Mouse (Mus musculus): ENCODE measurements around the gene Mrpl48. TPM values are rescaled to one million over a fixed set of nuclear protein-coding genes. Genes with fewer than 3 reads are reported as not detected.

The Mrpl48 gene
- total RNA-seq (2023) = 10 to 100 TPM; 20.9 to 28.4 TPM

DNA sequence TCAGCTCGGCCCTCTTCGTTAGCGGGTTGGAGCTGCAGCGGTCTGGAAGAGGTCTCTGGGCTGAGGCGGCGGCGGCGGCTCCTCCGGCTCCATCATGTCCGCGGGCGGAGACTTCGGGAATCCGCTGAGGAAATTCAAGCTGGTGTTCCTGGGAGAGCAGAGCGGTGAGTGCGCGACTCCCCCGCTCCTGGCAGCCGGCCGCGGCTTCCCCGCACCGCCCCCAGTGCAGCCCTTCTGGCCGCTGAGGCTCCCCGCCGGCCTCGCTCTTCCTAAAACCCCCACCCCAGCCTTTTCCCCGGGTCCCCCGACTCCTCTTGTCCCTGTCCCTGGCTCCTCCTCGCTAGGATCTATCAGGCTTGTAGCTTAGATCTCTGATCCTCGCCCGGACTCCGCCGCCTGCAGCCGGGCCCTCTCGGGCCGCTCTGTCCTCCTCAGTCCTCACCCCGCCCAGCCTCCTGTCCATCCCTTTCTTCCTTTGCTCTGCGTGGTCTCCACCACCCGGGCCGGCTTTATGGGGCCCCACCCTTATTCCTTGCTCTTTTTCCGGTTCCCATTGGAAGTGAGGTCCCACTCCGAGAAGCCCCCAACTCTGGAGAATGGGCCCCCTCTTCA, at the start of gene Mrpl48:
Mrpl48 (minus strand) TSS at position 172 of the 612 bp plus-strand sequence.

DNA sequence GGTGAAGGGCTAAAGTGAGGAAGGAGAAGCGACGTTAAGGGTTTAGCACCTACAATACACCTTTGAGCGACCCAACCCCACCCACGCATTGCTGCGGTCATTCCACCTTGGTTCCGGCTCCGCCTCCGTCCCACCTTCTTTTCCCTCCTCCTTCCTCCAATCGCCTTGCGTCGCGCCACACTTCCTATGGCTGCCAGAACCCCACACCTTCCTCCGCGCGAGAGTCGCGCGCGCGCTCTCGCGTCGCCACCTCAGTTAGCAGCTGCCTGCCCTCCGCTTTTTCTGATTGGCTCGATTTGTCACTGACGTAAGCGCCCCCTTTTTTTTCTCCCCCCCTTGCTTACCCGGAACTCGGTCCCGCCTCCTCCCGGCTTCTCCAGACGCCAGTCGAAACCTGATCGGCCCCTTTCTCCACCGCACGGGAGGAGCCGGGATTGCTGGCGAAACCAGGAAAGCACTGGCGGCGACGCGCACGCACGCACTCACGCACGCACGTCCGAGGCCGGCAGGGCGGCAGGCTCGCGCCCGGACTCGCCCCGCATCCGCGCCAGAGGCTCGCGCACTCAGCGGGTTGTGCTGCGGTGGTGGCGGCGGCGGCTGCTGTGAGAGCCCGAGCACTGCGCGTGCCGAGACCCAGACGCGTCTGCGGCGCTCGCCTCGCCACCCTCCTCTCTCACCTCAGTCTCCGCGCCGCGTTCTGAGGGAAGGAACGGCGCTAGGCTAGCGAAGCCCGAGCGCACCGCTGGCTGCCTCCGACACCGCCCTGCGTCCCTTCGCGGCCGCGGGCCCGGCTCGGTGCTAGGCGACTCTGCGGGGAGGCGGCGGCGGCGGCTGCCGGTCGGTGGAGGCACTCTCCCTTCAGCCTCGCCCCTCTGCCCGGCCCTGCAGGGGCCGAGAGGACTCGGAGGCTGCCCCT, 629 bp downstream of the Mrpl48 start, which contains the start of gene Rab6a:
Rab6a (plus strand) TSS at position 197 of the 916 bp plus-strand sequence.

DNA sequence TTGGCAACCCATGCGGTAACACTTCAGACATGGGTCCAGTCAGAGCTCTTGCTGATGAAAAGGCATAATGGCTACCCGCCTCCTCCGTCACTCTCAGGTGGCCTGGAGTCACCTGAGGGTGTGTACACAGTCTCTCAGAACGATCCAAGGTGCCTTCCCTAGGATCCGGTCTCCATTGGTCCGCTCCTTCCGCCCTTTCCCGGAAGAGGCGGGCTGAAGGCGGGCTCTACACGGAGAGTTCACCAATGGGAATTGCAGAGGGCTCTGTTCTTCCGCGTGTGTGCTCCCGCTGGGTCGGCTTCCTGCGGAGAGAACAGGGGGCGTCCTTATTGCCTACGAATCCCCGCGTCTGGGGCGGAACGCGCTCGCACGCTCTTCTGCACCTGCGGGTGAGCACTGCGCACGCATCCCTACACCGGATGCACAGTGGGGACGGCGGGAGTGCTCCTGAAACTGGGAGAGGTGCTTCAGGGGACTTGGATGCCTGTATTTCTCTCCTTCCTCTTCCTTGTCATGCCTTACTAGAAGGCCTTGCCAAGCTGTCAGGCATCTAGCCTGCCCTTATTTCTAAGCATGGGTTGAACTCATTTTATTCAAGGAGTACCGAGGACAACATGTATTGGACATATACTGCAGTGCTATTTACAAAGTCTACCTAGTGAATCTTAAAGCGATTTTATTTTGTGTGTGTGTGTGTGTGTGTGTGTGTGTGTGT, 71.1 kb downstream of the Mrpl48 start, which contains the start of gene Coa4:
Coa4 (plus strand) TSS at position 268 of the 715 bp plus-strand sequence.

DNA sequence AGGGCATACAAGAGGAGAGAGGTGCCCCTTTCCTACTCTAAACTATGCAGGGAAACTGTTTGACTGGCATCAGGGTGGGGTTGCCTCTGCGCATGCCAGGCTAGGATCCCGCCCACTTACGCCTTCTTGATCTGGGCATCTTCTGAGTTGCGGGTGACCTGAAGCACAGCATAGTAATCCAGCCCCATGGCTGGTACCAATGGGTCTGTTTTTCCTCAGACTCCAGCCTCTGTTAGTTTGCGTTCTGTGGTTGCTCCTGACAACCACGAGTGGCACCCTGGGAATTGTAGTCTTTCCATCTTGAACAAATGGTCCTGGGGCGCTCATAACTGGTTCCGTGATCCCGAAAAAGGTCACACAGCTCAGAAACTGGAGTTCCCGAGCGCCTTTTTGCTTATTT, 93.5 kb downstream of the Mrpl48 start, which contains the start of gene Dnajb13:
Dnajb13 (minus strand) TSS at position 388 of the 400 bp plus-strand sequence.

Other genes starting within 250 kb of the Mrpl48 start
- gene C2cd3, start 236.1 kb downstream of the Mrpl48 start, total RNA-seq (2023) = 10 to 100 TPM; 66.3 to 70.3 TPM
- 10 to 100 TPM; 30.5 to 38.2 TPM for gene Ppme1, start 236.0 kb downstream of the Mrpl48 start, total RNA-seq (2023)
- gene Ucp3, start 135.3 kb downstream of the Mrpl48 start, total RNA-seq (2023) = 1 to 10 TPM in 1 of 2 experiments, under 1 TPM in 1; 0.62 to 1.3 TPM
- gene Ucp2, start 115.0 kb downstream of the Mrpl48 start, total RNA-seq (2023) = 100 to 1,000 TPM; 851 to 894 TPM
- gene Dnajb13, start 93.3 kb downstream of the Mrpl48 start, total RNA-seq (2023) = not detected
- gene Coa4, start 71.2 kb downstream of the Mrpl48 start, total RNA-seq (2023) = 1 to 10 TPM; 8.3 to 10.0 TPM
- 10 to 100 TPM; 46.1 to 57.2 TPM for gene Rab6a, start 891 bp downstream of the Mrpl48 start, total RNA-seq (2023)
- not detected for gene Plekhb1, start 54.1 kb upstream of the Mrpl48 start, total RNA-seq (2023)
- 10 to 100 TPM; 48.1 to 52.5 TPM for gene Fam168a, start 98.3 kb upstream of the Mrpl48 start, total RNA-seq (2023)

Data from B cell, adult 67 days (primary cell).